Mouse (Mus musculus) forebrain, embryonic 14.5 days (tissue): ENCODE results near the gene Slc15a2. TPM values are rescaled to one million over a fixed set of nuclear protein-coding genes. Genes with fewer than 3 reads are reported as not detected.

Source experiments
- ATAC-seq: fragments of 200-750 bp; cut with Nextera tagmentation; 2 replicates; pipeline ENCODE4 v1.8.0; 2017; ENCODE audit warnings: mild to moderate bottlenecking, moderate library complexity
- DNase-seq: peaks from one replicate; pipeline ENCODE4 v3.0.0-alpha.2; 2015; ENCODE audit warnings: low spot score
- H3K27ac ChIP-seq: fragments of 300-500 bp; sonication (generic); 2 replicates; pipeline ENCODE4 v1.5.1; 2014; ENCODE audit warnings: low read depth, mild to moderate bottlenecking, control low read depth, low read length, moderate library complexity
- H3K27me3 ChIP-seq: fragments of 300-500 bp; sonication (generic); replicated peaks from 2 replicates; pipeline ENCODE4 v1.6.1; 2014; ENCODE audit warnings: low read length, control low read depth, mixed read lengths; ENCODE audit not compliant: control insufficient read depth, insufficient read depth
- H3K36me3 ChIP-seq: fragments of 300-500 bp; sonication (generic); 2 replicates; pipeline ENCODE4 v1.6.1; 2014; ENCODE audit warnings: low read length, control low read depth; ENCODE audit not compliant: control insufficient read depth, insufficient read depth
- H3K4me1 ChIP-seq: fragments of 300-500 bp; sonication (generic); 2 replicates; pipeline ENCODE4 v1.6.1; 2014; ENCODE audit warnings: antibody characterized with exemption, low read length, control low read depth; ENCODE audit not compliant: control insufficient read depth, insufficient read depth
- H3K4me2 ChIP-seq: fragments of 300-500 bp; sonication (generic); 2 replicates; pipeline ENCODE4 v1.6.1; 2014; ENCODE audit warnings: mild to moderate bottlenecking, control low read depth, low read length
- H3K4me3 ChIP-seq: fragments of 300-500 bp; sonication (generic); 2 replicates; pipeline ENCODE4 v1.5.1; 2014; ENCODE audit warnings: low read depth, low read length, control low read depth
- H3K9ac ChIP-seq: fragments of 300-500 bp; sonication (generic); 2 replicates; pipeline ENCODE4 v1.6.1; 2014; ENCODE audit warnings: mild to moderate bottlenecking, low read length, control low read depth, moderate library complexity
- H3K9me3 ChIP-seq: fragments of 300-500 bp; sonication (generic); replicated peaks from 2 replicates; pipeline ENCODE4 v1.6.1; 2016; ENCODE audit warnings: low read length, control low read depth, mixed read lengths; ENCODE audit not compliant: control insufficient read depth
- WGBS: fragments of 180-500 bp; shearing (Covaris S2); extraction: QIAGEN DNeasy Blood & Tissue Kit; methylation state at CpG from one replicate; pipeline ENCODE4 v1.1.7; 2014; 5-methylcytosine and 5-hydroxymethylcytosine counted together
- polyA plus RNA-seq: library from polyadenylated mRNA; unstranded; fragments of >200 nt; fragmentation: Nextera tagmentation; extraction: Ambion mirVana; gene quantifications from 2 replicates; pipeline ENCODE4 v1.2.1, GENCODE M21; 2014

Gene Slc15a2
- polyA plus RNA-seq = 11.4 and 12.1 TPM in 2 replicates

- Histone ChIP-seq H3K27ac (peak within 1 kb of the TSS; percentile 63; the same call in 1 of the 2 replicates), H3K27me3 (no peaks in the 10 kb centered on the region), H3K4me2 (peak within 1 kb of the TSS; percentile 36), H3K4me3 (peak within 1 kb of the TSS; percentile 21), H3K9me3 (no peaks in the 10 kb centered on the region), H3K4me1 (no peaks in the 10 kb centered on the region), H3K9ac (peak within 1 kb of the TSS; percentile 13; the same call in 1 of the 2 replicates), H3K36me3 (no peaks in the 10 kb centered on the region)
- ATAC-seq (peak; percentile 93), DNase-seq (peak; percentile 93)
- WGBS = 51% methylated on average over 10 of the region's 10 CpGs
Measured at GRCm38 (mm10) chr16:36784594-36785313, at the start of gene Slc15a2. Slc15a2 (minus strand) TSS chr16:36784962.

GRCm38 (mm10) chr16:36828820-36829219 is 44.1 kb upstream of the Slc15a2 start:
- Histone ChIP-seq H3K9me3 (no peaks in the 10 kb centered on the region), H3K4me2 (peak overlapping the region; percentile 63), H3K9ac (peak overlapping the region; percentile 85), H3K36me3 (no peaks in the 10 kb centered on the region), H3K4me1 (peaks cover 3% of the 10 kb centered on the region; the same call in 1 of the 2 replicates), H3K4me3 (peak overlapping the region; percentile 84), H3K27ac (no peak overlapping the region), H3K27me3 (no peaks in the 10 kb centered on the region)
- 1% methylated on average over 11 of the region's 11 CpGs for WGBS
- peak; percentile 40 for ATAC-seq
- peak; percentile 29 for DNase-seq

GRCm38 (mm10) chr16:36828054-36828786 is 43.5 kb upstream of the Slc15a2 start, which contains the start of gene Iqcb1:
Iqcb1 (plus strand) TSS chr16:36828385.
- Histone ChIP-seq H3K4me3 (peak within 1 kb of the TSS; percentile 84), H3K4me1 (peaks cover 3% of the 10 kb centered on the region; the same call in 1 of the 2 replicates), H3K36me3 (no peaks in the 10 kb centered on the region), H3K27ac (peak within 1 kb of the TSS; percentile 75; the same call in 1 of the 2 replicates), H3K9ac (peak within 1 kb of the TSS; percentile 85), H3K27me3 (no peaks in the 10 kb centered on the region), H3K4me2 (peak within 1 kb of the TSS; percentile 63), H3K9me3 (no peaks in the 10 kb centered on the region)
- peak; percentile 99 for ATAC-seq
- DNase-seq = peak; percentile 90
- under 1% methylated on average over 63 of the region's 64 CpGs for WGBS

GRCm38 (mm10) chr16:36827611-36828053 is 42.9 kb upstream of the Slc15a2 start:
- Histone ChIP-seq H3K9ac (peak overlapping the region; percentile 85), H3K4me3 (peak overlapping the region; percentile 84), H3K9me3 (no peaks in the 10 kb centered on the region), H3K4me1 (peaks cover 3% of the 10 kb centered on the region; the same call in 1 of the 2 replicates), H3K4me2 (peak overlapping the region; percentile 63), H3K36me3 (no peaks in the 10 kb centered on the region), H3K27ac (no peak overlapping the region), H3K27me3 (no peaks in the 10 kb centered on the region)
- ATAC-seq (no peak), DNase-seq (no peak)
- 4% methylated on average over 11 of the region's 11 CpGs for WGBS

GRCm38 (mm10) chr16:36821474-36821873 is 36.7 kb upstream of the Slc15a2 start:
- H3K27me3 ChIP-seq = no peaks in the 10 kb centered on the region
- no peak for ATAC-seq
- no peak for DNase-seq
- H3K27ac ChIP-seq = no peak overlapping the region
- no peak overlapping the region for H3K4me2 ChIP-seq
- no peak overlapping the region for H3K4me3 ChIP-seq
- WGBS = 8% methylated on average over 3 of the region's 3 CpGs
- H3K4me1 ChIP-seq = no peaks in the 10 kb centered on the region
- no peaks in the 10 kb centered on the region for H3K36me3 ChIP-seq
- H3K9ac ChIP-seq = no peak overlapping the region
- no peaks in the 10 kb centered on the region for H3K9me3 ChIP-seq

GRCm38 (mm10) chr16:36820747-36821146 is 36.0 kb upstream of the Slc15a2 start:
- H3K36me3 ChIP-seq = no peaks in the 10 kb centered on the region
- no peaks in the 10 kb centered on the region for H3K9me3 ChIP-seq
- no peaks in the 10 kb centered on the region for H3K27me3 ChIP-seq
- H3K4me2 ChIP-seq = no peak overlapping the region
- no peak overlapping the region for H3K4me3 ChIP-seq
- 88% methylated on average over 3 of the region's 3 CpGs for WGBS
- H3K9ac ChIP-seq = no peak overlapping the region
- no peak for ATAC-seq
- H3K27ac ChIP-seq = no peak overlapping the region
- H3K4me1 ChIP-seq = no peaks in the 10 kb centered on the region
- no peak for DNase-seq

- no peaks in the 10 kb centered on the region for H3K27me3 ChIP-seq
- WGBS = 51% methylated on average over 6 of the region's 6 CpGs
- H3K4me2 ChIP-seq = no peak overlapping the region
- H3K9ac ChIP-seq = no peak overlapping the region
- no peaks in the 10 kb centered on the region for H3K9me3 ChIP-seq
- no peaks in the 10 kb centered on the region for H3K4me1 ChIP-seq
- H3K27ac ChIP-seq = no peak overlapping the region
- H3K4me3 ChIP-seq = no peak overlapping the region
- no peaks in the 10 kb centered on the region for H3K36me3 ChIP-seq
- no peak for DNase-seq
- no peak for ATAC-seq
Measured at GRCm38 (mm10) chr16:36820016-36820415, 35.3 kb upstream of the Slc15a2 start.

- peak; percentile 95 for DNase-seq
- WGBS = 17% methylated on average over 7 of the region's 7 CpGs
- Histone ChIP-seq H3K27ac (no peak overlapping the region), H3K4me3 (no peak overlapping the region), H3K4me1 (no peaks in the 10 kb centered on the region), H3K36me3 (no peaks in the 10 kb centered on the region), H3K9me3 (no peaks in the 10 kb centered on the region), H3K4me2 (no peak overlapping the region), H3K27me3 (no peaks in the 10 kb centered on the region), H3K9ac (no peak overlapping the region)
- ATAC-seq = peak; percentile 97
Measured at GRCm38 (mm10) chr16:36817321-36817926, 32.7 kb upstream of the Slc15a2 start.
